8 mouse cellular contexts compared by ENCODE assay signal in genomic region chr13:65351768-65352167, GRCm38 (mm10).
DNase-seq lines count a peak whose midpoint lies in the region; ATAC-seq and TF ChIP-seq lines count a peak whose summit lies in the region.
"Not testable (repeated sequence)": the region's sequence is repeated elsewhere in the genome, so short reads cannot be mapped to it uniquely, and the experiment has no call there.

No protein-coding gene starts in this region.

- H3K4me3 ChIP-seq in embryonic facial prominence, embryonic 12.5 days; liver, embryonic 13.5 days (replicated peaks): not testable (repeated sequence)
- H3K4me3 ChIP-seq in heart, embryonic 14.5 days (ENCODE audit: control insufficient read depth in 1 of 2, insufficient read depth in 1 of 2, low read depth in 1 of 2, low read length in 2 of 2) = peak overlapping the region in 1 of 2 experiments; percentile 13; a peak in 1 of 4 replicates
- H3K4me3 ChIP-seq in hindbrain, postnatal 0 days (ENCODE audit: low read length) = 0 out of 2 replicates have a peak overlapping the region, but pooled peaks have one; percentile 6
- H3K4me3 ChIP-seq in neural tube, embryonic 12.5 days = 0 out of 2 replicates have a peak overlapping the region, but pooled peaks have one; percentile 11

- not testable (repeated sequence) for ATAC-seq in embryonic facial prominence, embryonic 12.5 days (ENCODE audit: insufficient number of reproducible peaks, insufficient read depth, low FRiP score, low TSS enrichment); heart, embryonic 14.5 days (ENCODE audit: insufficient number of reproducible peaks, insufficient read depth, low FRiP score, low read depth); hindbrain, postnatal 0 days; liver, embryonic 13.5 days (ENCODE audit: low read depth); neural tube, embryonic 12.5 days (ENCODE audit: low FRiP score, low read depth)

- 0 out of 2 replicates have a peak overlapping the region, but pooled peaks have one; percentile 7 for H3K4me2 ChIP-seq in embryonic facial prominence, embryonic 12.5 days (replicated peaks)
- H3K4me2 ChIP-seq in heart, embryonic 14.5 days (ENCODE audit: low read length) = peak overlapping the region; percentile 49
- H3K4me2 ChIP-seq in hindbrain, postnatal 0 days (ENCODE audit: low read depth, low read length) = peak overlapping the region; percentile 5; the same call in 1 of the 2 replicates
- peak overlapping the region; percentile 32 for H3K4me2 ChIP-seq in liver, embryonic 13.5 days
- H3K4me2 ChIP-seq in neural tube, embryonic 12.5 days (replicated peaks) = peak overlapping the region; percentile 48

- 8% methylated on average over 33 of the region's 33 CpGs for WGBS in embryonic facial prominence, embryonic 12.5 days
- 7% methylated on average over 29 of the region's 33 CpGs for WGBS in heart, embryonic 14.5 days
- WGBS in hindbrain, postnatal 0 days = 8% methylated on average over 26 of the region's 33 CpGs
- WGBS in liver, embryonic 13.5 days (ENCODE audit: insufficient replicate concordance) = 7% methylated on average over 33 of the region's 33 CpGs
- 5% methylated on average over 32 of the region's 33 CpGs for WGBS in neural tube, embryonic 12.5 days

- not testable (repeated sequence) for H3K27me3 ChIP-seq in embryonic facial prominence, embryonic 12.5 days; heart, embryonic 14.5 days (ENCODE audit: control insufficient read depth, insufficient read depth, low read length); hindbrain, postnatal 0 days (ENCODE audit: insufficient read depth, low read length); liver, embryonic 13.5 days; neural tube, embryonic 12.5 days (replicated peaks)

- H3K9ac ChIP-seq in embryonic facial prominence, embryonic 12.5 days; heart, embryonic 14.5 days (ENCODE audit: low read length); hindbrain, postnatal 0 days (replicated peaks; ENCODE audit: low read length); liver, embryonic 13.5 days; neural tube, embryonic 12.5 days: not testable (repeated sequence)

- TF ChIP-seq CTCF in hindbrain, postnatal 0 days (IDR thresholded peaks at IDR 0.05; ENCODE audit: low read depth) = not testable (repeated sequence)

- H3K9me3 ChIP-seq in embryonic facial prominence, embryonic 12.5 days; heart, embryonic 14.5 days (ENCODE audit: control insufficient read depth, low read length); hindbrain, postnatal 0 days (ENCODE audit: low read length); liver, embryonic 13.5 days (replicated peaks); neural tube, embryonic 12.5 days: not testable (repeated sequence)

- not testable (repeated sequence) for H3K4me1 ChIP-seq in embryonic facial prominence, embryonic 12.5 days; heart, embryonic 14.5 days (ENCODE audit: control insufficient read depth in 2 of 2, insufficient read depth in 2 of 2, low read length in 2 of 2); hindbrain, postnatal 0 days (ENCODE audit: insufficient read depth, low read length); liver, embryonic 13.5 days (replicated peaks); neural tube, embryonic 12.5 days

- DNase-seq in WW6 (ENCODE audit: low read depth, low spot score) = peak; percentile 22
- DNase-seq in hindbrain, postnatal 0 days (ENCODE audit: low spot score); liver, embryonic 13.5 days: not testable (repeated sequence)
- peak; percentile 21 for DNase-seq in kidney, postnatal 10 days
- peak; percentile 59 for DNase-seq in testis, postnatal 10 days (ENCODE audit: low spot score)

- not testable (repeated sequence) for H3K27ac ChIP-seq in embryonic facial prominence, embryonic 12.5 days; heart, embryonic 14.5 days (replicated peaks in 1 of 2; ENCODE audit: control insufficient read depth in 1 of 2, insufficient read depth in 1 of 2, low read depth in 2 of 2, low read length in 2 of 2); hindbrain, postnatal 0 days; liver, embryonic 13.5 days; neural tube, embryonic 12.5 days

- H3K36me3 ChIP-seq in embryonic facial prominence, embryonic 12.5 days; heart, embryonic 14.5 days (ENCODE audit: control insufficient read depth, insufficient read depth, low read length); hindbrain, postnatal 0 days (ENCODE audit: insufficient read depth, low read length); liver, embryonic 13.5 days; neural tube, embryonic 12.5 days: not testable (repeated sequence)
